Mouse (Mus musculus) CH12.LX (cell line): ENCODE measurements around the gene Myrfl. TPM values are rescaled to one million over a fixed set of nuclear protein-coding genes. Genes with fewer than 3 reads are reported as not detected.
A peak's percentile ranks its signal among the peaks of the same experiment; 100 is the strongest.

Experiments
- DNase-seq: peaks from one replicate; pipeline ENCODE4 v3.0.0-alpha.2; 2013; ENCODE audit errors: extremely low read depth
- H3K27ac ChIP-seq: 2 replicates; pipeline ENCODE4 v1.5.1; 2012; ENCODE audit warnings: low read depth, mild to moderate bottlenecking, control low read depth, moderate library complexity; ENCODE audit not compliant: insufficient read depth
- H3K27me3 ChIP-seq: replicated peaks from 2 replicates; pipeline ENCODE3; 2012; ENCODE audit warnings: inconsistent platforms
- H3K36me3 ChIP-seq, 2 experiments: replicated peaks in 1 of 2; 2 replicates each; pipeline versions ENCODE3 to v1.6.1; 2012; ENCODE audit warnings: inconsistent platforms in 1 of 2, low read length in 1 of 2, mild to moderate bottlenecking in 1 of 2, mixed read lengths in 1 of 2, moderate library complexity in 1 of 2; ENCODE audit not compliant: control insufficient read depth in 1 of 2, insufficient read depth in 1 of 2
- H3K4me1 ChIP-seq, 2 experiments: 2 replicates each; pipeline ENCODE4 v1.6.1; 2012; ENCODE audit warnings: inconsistent platforms in 1 of 2, moderate library complexity in 1 of 2; ENCODE audit not compliant: insufficient read depth in 2 of 2, control insufficient read depth in 1 of 2
- H3K4me2 ChIP-seq: 2 replicates; pipeline ENCODE4 v1.6.1; 2012; ENCODE audit warnings: low read depth, mild to moderate bottlenecking, control low read depth; ENCODE audit not compliant: poor library complexity, insufficient read depth, severe bottlenecking
- H3K4me3 ChIP-seq, 3 experiments: fragments of 150-350 bp in 1 of 3; sonication (generic) in 1 of 3; replicated peaks in 1 of 3; 2 replicates each; pipeline versions ENCODE3 to v1.5.1; 2011 to 2012; ENCODE audit warnings: low read depth in 2 of 3, low read length in 2 of 3, mild to moderate bottlenecking in 2 of 3, moderate library complexity in 2 of 3, control low read depth in 1 of 3, improper control_type of control experiment in 1 of 3, inconsistent platforms in 1 of 3, mixed read lengths in 1 of 3; ENCODE audit not compliant: poor library complexity in 1 of 3
- H3K79me2 ChIP-seq: replicated peaks from 2 replicates; pipeline ENCODE4 v1.6.1; 2012; ENCODE audit warnings: mild to moderate bottlenecking, moderate library complexity; ENCODE audit not compliant: control insufficient read depth, poor library complexity, insufficient read depth, severe bottlenecking; ENCODE audit errors: extremely low read depth
- H3K9ac ChIP-seq: 2 replicates; pipeline ENCODE4 v1.6.1; 2012; ENCODE audit warnings: low read depth, mild to moderate bottlenecking, control low read depth, moderate library complexity; ENCODE audit not compliant: insufficient read depth
- H3K9me3 ChIP-seq: replicated peaks from 2 replicates; pipeline ENCODE3; 2012; ENCODE audit warnings: low read length, inconsistent platforms, mixed read lengths
- BHLHE40 ChIP-seq: IDR thresholded peaks from 2 replicates; pipeline ENCODE4 v1.6.1; 2011; ENCODE audit warnings: mild to moderate bottlenecking, low read depth, low read length, improper control_type of control experiment
- CHD1 ChIP-seq: IDR thresholded peaks from 2 replicates; pipeline ENCODE4 v1.6.1; 2012; ENCODE audit warnings: low read depth, low read length, improper control_type of control experiment, inconsistent platforms
- CTCF ChIP-seq, 2 experiments: IDR thresholded peaks in 1 of 2; conservative IDR thresholded peaks in 1 of 2; 2 replicates each; pipeline ENCODE4 v1.5.1; 2011 to 2012; ENCODE audit warnings: low read depth in 2 of 2, low read length in 2 of 2, improper control_type of control experiment in 1 of 2, inconsistent platforms in 1 of 2, mild to moderate bottlenecking in 1 of 2, moderate library complexity in 1 of 2
- E2F4 ChIP-seq: IDR thresholded peaks from 2 replicates; pipeline ENCODE4 v1.6.1; 2011; ENCODE audit warnings: low read depth, low read length, improper control_type of control experiment; ENCODE audit not compliant: insufficient replicate concordance
- ELF1 ChIP-seq: IDR thresholded peaks from 2 replicates; pipeline ENCODE4 v1.6.1; 2014; ENCODE audit warnings: low read depth, mild to moderate bottlenecking, inconsistent platforms, low read length, improper control_type of control experiment
- EP300 ChIP-seq: IDR thresholded peaks from 2 replicates; pipeline ENCODE4 v1.6.1; 2011; ENCODE audit warnings: low read length, improper control_type of control experiment
- ETS1 ChIP-seq: conservative IDR thresholded peaks from 2 replicates; pipeline ENCODE4 v1.6.1; 2012; ENCODE audit warnings: low read depth, mild to moderate bottlenecking, inconsistent platforms, low read length, improper control_type of control experiment, moderate library complexity
- GABPA ChIP-seq: IDR thresholded peaks from 2 replicates; pipeline ENCODE4 v1.6.1; 2012; ENCODE audit warnings: low read depth, low read length, improper control_type of control experiment, inconsistent platforms; ENCODE audit not compliant: insufficient replicate concordance
- HCFC1 ChIP-seq: IDR thresholded peaks from 2 replicates; pipeline ENCODE4 v1.6.1; 2012; ENCODE audit warnings: low read depth, mild to moderate bottlenecking, inconsistent platforms, low read length, improper control_type of control experiment
- IRF4 ChIP-seq: IDR thresholded peaks from 2 replicates; pipeline ENCODE4 v1.6.1; 2014; ENCODE audit warnings: low read depth, mild to moderate bottlenecking, inconsistent platforms, low read length, improper control_type of control experiment
- JUN ChIP-seq: IDR thresholded peaks from 2 replicates; pipeline ENCODE4 v1.6.1; 2011; ENCODE audit warnings: low read depth, mild to moderate bottlenecking, low read length, improper control_type of control experiment, moderate library complexity; ENCODE audit not compliant: insufficient read depth
- JUND ChIP-seq: conservative IDR thresholded peaks from 2 replicates; pipeline ENCODE4 v1.6.1; 2011; ENCODE audit warnings: low read depth, low read length, improper control_type of control experiment
- KAT2A ChIP-seq: IDR thresholded peaks from 2 replicates; pipeline ENCODE4 v1.6.1; 2012; ENCODE audit warnings: low read length, improper control_type of control experiment, inconsistent platforms; ENCODE audit not compliant: insufficient replicate concordance
- MAFK ChIP-seq: IDR thresholded peaks from 2 replicates; pipeline ENCODE4 v1.6.1; 2011; ENCODE audit warnings: low read length, improper control_type of control experiment; ENCODE audit not compliant: insufficient replicate concordance
- MAX ChIP-seq: IDR thresholded peaks from 2 replicates; pipeline ENCODE4 v1.6.1; 2011; ENCODE audit warnings: low read length, improper control_type of control experiment
- MAZ ChIP-seq: IDR thresholded peaks from 2 replicates; pipeline ENCODE4 v1.6.1; 2012; ENCODE audit warnings: low read depth, mild to moderate bottlenecking, inconsistent platforms, low read length, improper control_type of control experiment, moderate library complexity
- MEF2A ChIP-seq: IDR thresholded peaks from 2 replicates; pipeline ENCODE4 v1.6.1; 2014; ENCODE audit warnings: low read depth, mild to moderate bottlenecking, inconsistent platforms, low read length, improper control_type of control experiment, borderline replicate concordance
- MXI1 ChIP-seq: IDR thresholded peaks from 2 replicates; pipeline ENCODE4 v1.6.1; 2011; ENCODE audit warnings: mild to moderate bottlenecking, low read depth, low read length, improper control_type of control experiment
- MYC ChIP-seq: IDR thresholded peaks from 2 replicates; pipeline ENCODE4 v1.6.1; 2011; ENCODE audit warnings: low read depth, mild to moderate bottlenecking, improper control_type of control experiment, low read length
- NELFE ChIP-seq: IDR thresholded peaks from 2 replicates; pipeline ENCODE4 v1.6.1; 2011; ENCODE audit warnings: low read depth, low read length, improper control_type of control experiment
- NRF1 ChIP-seq: IDR thresholded peaks from 2 replicates; pipeline ENCODE4 v1.6.1; 2014; ENCODE audit warnings: low read depth, mild to moderate bottlenecking, inconsistent platforms, low read length, improper control_type of control experiment, moderate library complexity
- PAX5 ChIP-seq: IDR thresholded peaks from 2 replicates; pipeline ENCODE4 v1.6.1; 2012; ENCODE audit warnings: low read length, inconsistent platforms, mixed read lengths
- POLR2A ChIP-seq: IDR thresholded peaks from 2 replicates; pipeline ENCODE4 v1.6.1; 2011; ENCODE audit warnings: low read depth, mild to moderate bottlenecking, improper control_type of control experiment, low read length
- POLR2AphosphoS2 ChIP-seq: IDR thresholded peaks from 2 replicates; pipeline ENCODE4 v1.6.1; 2011; ENCODE audit warnings: low read depth, low read length, improper control_type of control experiment
- RAD21 ChIP-seq: IDR thresholded peaks from 2 replicates; pipeline ENCODE4 v1.6.1; 2011; ENCODE audit warnings: low read depth, mild to moderate bottlenecking, low read length, improper control_type of control experiment, moderate library complexity
- RCOR1 ChIP-seq: conservative IDR thresholded peaks from 2 replicates; pipeline ENCODE4 v1.6.1; 2012; ENCODE audit warnings: low read depth, mild to moderate bottlenecking, inconsistent platforms, low read length, improper control_type of control experiment
- SIN3A ChIP-seq: IDR thresholded peaks from 2 replicates; pipeline ENCODE4 v1.6.1; 2012; ENCODE audit warnings: low read length, improper control_type of control experiment, inconsistent platforms
- SMC3 ChIP-seq: IDR thresholded peaks from 2 replicates; pipeline ENCODE4 v1.6.1; 2011; ENCODE audit warnings: low read depth, low read length, improper control_type of control experiment
- TBP ChIP-seq: conservative IDR thresholded peaks from 2 replicates; pipeline ENCODE4 v1.6.1; 2011; ENCODE audit warnings: low read depth, low read length, improper control_type of control experiment
- TCF12 ChIP-seq: IDR thresholded peaks from 2 replicates; pipeline ENCODE4 v1.6.1; 2014; ENCODE audit warnings: low read depth, mild to moderate bottlenecking, inconsistent platforms, low read length, improper control_type of control experiment
- UBTF ChIP-seq: IDR thresholded peaks from 2 replicates; pipeline ENCODE4 v1.6.1; 2012; ENCODE audit warnings: low read depth, mild to moderate bottlenecking, inconsistent platforms, low read length, improper control_type of control experiment, moderate library complexity
- USF1 ChIP-seq: IDR thresholded peaks from 2 replicates; pipeline ENCODE4 v1.6.1; 2014; ENCODE audit warnings: low read depth, mild to moderate bottlenecking, inconsistent platforms, low read length, improper control_type of control experiment
- USF2 ChIP-seq: conservative IDR thresholded peaks from 2 replicates; pipeline ENCODE4 v1.6.1; 2011; ENCODE audit warnings: low read depth, low read length, improper control_type of control experiment
- ZC3H11A ChIP-seq: IDR thresholded peaks from 2 replicates; pipeline ENCODE4 v1.6.1; 2012; ENCODE audit warnings: low read depth, mild to moderate bottlenecking, inconsistent platforms, low read length, improper control_type of control experiment
- ZKSCAN1 ChIP-seq: IDR thresholded peaks from 2 replicates; pipeline ENCODE4 v1.6.1; 2012; ENCODE audit warnings: low read depth, inconsistent platforms, low read length, improper control_type of control experiment, borderline replicate concordance
- ZMIZ1 ChIP-seq: IDR thresholded peaks from 2 replicates; pipeline ENCODE4 v1.6.1; 2012; ENCODE audit warnings: low read depth, mild to moderate bottlenecking, inconsistent platforms, low read length, improper control_type of control experiment
- ZNF384 ChIP-seq: IDR thresholded peaks from 2 replicates; pipeline ENCODE4 v1.6.1; 2012; ENCODE audit warnings: low read depth, low read length, improper control_type of control experiment, inconsistent platforms
- dilution Hi-C: fragments of 300-500 bp; cut with MboI; formaldehyde crosslinking; loops from 2 replicates; pipeline ENCODE4 v1.14.3; 2020; ENCODE audit warnings: low sequenced_read_pairs; ENCODE audit not compliant: extremely low pct_unique_long_range_greater_than_20kb, extremely low pct_ligation_motif_present
- in situ Hi-C: fragments of 300-500 bp; cut with MboI; formaldehyde crosslinking; loops from 3 replicates; pipeline ENCODE4 v1.14.3; 2019; ENCODE audit warnings: low sequenced_read_pairs, low pct_ligation_motif_present, low pct_unique_long_range_greater_than_20kb, mixed read lengths
- polyA plus RNA-seq: library from polyadenylated mRNA; unstranded; fragments of >175 nt; gene quantifications from 2 replicates; pipeline ENCODE4 v1.2.1, GENCODE M21; 2012; ENCODE audit warnings: low read depth; ENCODE audit not compliant: insufficient read length
- total RNA-seq, 2 experiments: library from RNA; depleted of rRNA; stranded (reverse); fragments of 300-350 nt in 1 of 2; fragments of >200 nt in 1 of 2; gene quantifications; 2 replicates each; pipeline ENCODE4 v1.2.3; 2012 to 2014

Myrfl gene
- total and polyA plus RNA-seq, 3 experiments = not detected

GRCm38 (mm10) chr10:116828099-116828498, 68.6 kb downstream of the Myrfl start:
- no peak overlapping the region for H3K27ac ChIP-seq
- DNase-seq = peak; percentile 75

GRCm38 (mm10) chr10:116827306-116827705, 69.4 kb downstream of the Myrfl start:
- no peaks in the 10 kb centered on the region for H3K9me3 ChIP-seq
- peak overlapping the region; percentile 85 for H3K4me2 ChIP-seq
- peaks cover 15 to 43% of the 10 kb centered on the region in 2 experiments for H3K4me1 ChIP-seq
- no peaks in the 10 kb centered on the region for H3K36me3 ChIP-seq
- H3K9ac ChIP-seq = no peak overlapping the region
- no peaks in the 10 kb centered on the region for H3K79me2 ChIP-seq
- peak; percentile 80 for DNase-seq
- no peak overlapping the region for H3K27ac ChIP-seq
- dilution Hi-C loops (no loop called here), in situ Hi-C loops (loop anchor here (25.0 kb wide), 3 partner anchors 215 to 490 kb away; partner anchors contain the start of gene Kcnmb4)
- H3K27me3 ChIP-seq = peaks cover 45% of the 10 kb centered on the region
- no peak overlapping the region for H3K4me3 ChIP-seq
- TF ChIP-seq MAX = peak; percentile 16; the same call in 1 of the 2 replicates
- no peak for TF ChIP-seq RAD21
- no peak; the same call in 1 of the 2 replicates for TF ChIP-seq MAZ
- TF ChIP-seq SMC3 = no peak
- no peak for TF ChIP-seq ZMIZ1
- no peak for TF ChIP-seq NRF1
- TF ChIP-seq KAT2A = no peak
- TF ChIP-seq HCFC1 = no peak
- TF ChIP-seq TBP = no peak
- peak; percentile 78 for TF ChIP-seq ETS1
- no peak for TF ChIP-seq USF1
- TF ChIP-seq IRF4 = peak; percentile 53; the same call in 1 of the 2 replicates
- peak; percentile 27; the same call in 1 of the 2 replicates for TF ChIP-seq MEF2A
- 0 out of 2 replicates have a peak, but pooled peaks have one; percentile 34 for TF ChIP-seq MYC
- TF ChIP-seq ELF1 = peak; percentile 52
- TF ChIP-seq SIN3A = no peak
- TF ChIP-seq JUN = no peak

More at GRCm38 (mm10) chr10:116828099-116828498, 68.6 kb downstream of the Myrfl start:
- peak overlapping the region; percentile 85 for H3K4me2 ChIP-seq
- no peaks in the 10 kb centered on the region for H3K9me3 ChIP-seq
- dilution Hi-C loops = no loop called here
- peaks cover 43% of the 10 kb centered on the region for H3K27me3 ChIP-seq
- no peak for TF ChIP-seq MAZ
- no peak for TF ChIP-seq MXI1
- TF ChIP-seq PAX5 = no peak
- TF ChIP-seq TCF12 = peak; percentile 99
- TF ChIP-seq MAFK = 0 out of 2 replicates have a peak, but pooled peaks have one; percentile 18
- TF ChIP-seq MAX = 0 out of 2 replicates have a peak, but pooled peaks have one; percentile 9
- TF ChIP-seq JUND = no peak
- no peak for TF ChIP-seq SIN3A
- TF ChIP-seq HCFC1 = no peak
- TF ChIP-seq ZKSCAN1 = no peak
- TF ChIP-seq NELFE = no peak
- TF ChIP-seq USF2 = no peak
- no peak for TF ChIP-seq ZC3H11A
- TF ChIP-seq ZMIZ1 = no peak
- TF ChIP-seq SMC3 = no peak
- no peak for TF ChIP-seq JUN
- TF ChIP-seq EP300 = peak; percentile 64
- no peak for TF ChIP-seq ELF1
- TF ChIP-seq GABPA = no peak
- TF ChIP-seq POLR2AphosphoS2 = no peak
- TF ChIP-seq IRF4 = 0 out of 2 replicates have a peak, but pooled peaks have one; percentile 23
- TF ChIP-seq MYC = no peak
- no peak for TF ChIP-seq POLR2A
- TF ChIP-seq NRF1 = 0 out of 2 replicates have a peak, but pooled peaks have one; percentile 19
- no peak for TF ChIP-seq RCOR1
- TF ChIP-seq BHLHE40 = peak; percentile 72
- peak; percentile 73 for TF ChIP-seq ETS1
- TF ChIP-seq ZNF384 = no peak
- TF ChIP-seq CTCF (conservative IDR thresholded peaks at IDR 0.05 in 1 of 2, IDR thresholded peaks at IDR 0.05 in 1 of 2; ENCODE audit: low read depth in 2 of 2, low read length in 2 of 2) = no peak
- TF ChIP-seq KAT2A = 0 out of 2 replicates have a peak, but pooled peaks have one; percentile 21
- TF ChIP-seq USF1 = no peak
- TF ChIP-seq CHD1 = no peak
- TF ChIP-seq E2F4 = no peak
- no peak; the same call in 1 of the 2 replicates for TF ChIP-seq RAD21
- no peak for TF ChIP-seq UBTF
- TF ChIP-seq MEF2A = peak; percentile 44; the same call in 1 of the 2 replicates
- no peak for TF ChIP-seq TBP
- H3K36me3 ChIP-seq = no peaks in the 10 kb centered on the region
- in situ Hi-C loops = loop anchor here (25.0 kb wide), 3 partner anchors 216 to 491 kb away; partner anchors contain the start of gene Kcnmb4
- no peaks in the 10 kb centered on the region for H3K79me2 ChIP-seq
- H3K4me1 ChIP-seq = peaks cover 15 to 43% of the 10 kb centered on the region in 2 experiments
- no peak overlapping the region for H3K4me3 ChIP-seq
- no peak overlapping the region for H3K9ac ChIP-seq
